In genomic region chr11:69901993-69902392, GRCm38 (mm10) we compare ENCODE assay signal across 7 mouse cellular contexts. TPM values are rescaled to one million over a fixed set of nuclear protein-coding genes. Genes with fewer than 3 reads are reported as not detected.
DNase-seq lines count a peak whose midpoint lies in the region; ATAC-seq lines count a peak whose summit lies in the region.

No protein-coding gene starts in this region.

- peak overlapping the region; percentile 87 for H3K4me2 ChIP-seq in embryonic facial prominence, embryonic 12.5 days (replicated peaks)
- peak overlapping the region; percentile 98 for H3K4me2 ChIP-seq in hindbrain, embryonic 14.5 days (replicated peaks)
- H3K4me2 ChIP-seq in midbrain, embryonic 15.5 days, result peak overlapping the region; percentile 86

- no peak for ATAC-seq in megakaryocyte, adult 5-6 weeks (ENCODE audit: poor library complexity, severe bottlenecking)
- no peak for ATAC-seq in embryonic facial prominence, embryonic 12.5 days (ENCODE audit: insufficient number of reproducible peaks, insufficient read depth, low FRiP score, low TSS enrichment)
- ATAC-seq in hindbrain, embryonic 14.5 days (ENCODE audit: low FRiP score), result 0 out of 2 replicates have a peak, but pooled peaks have one; percentile 0
- no peak for ATAC-seq in midbrain, embryonic 15.5 days (replicated peaks)

- H3K4me3 ChIP-seq in megakaryocyte, embryonic 14.5 days (replicated peaks), result peak overlapping the region; percentile 97
- H3K4me3 ChIP-seq in embryonic facial prominence, embryonic 12.5 days, result peak overlapping the region; percentile 78
- H3K4me3 ChIP-seq in hindbrain, embryonic 14.5 days (replicated peaks; ENCODE audit: low read length), result peak overlapping the region; percentile 93
- peak overlapping the region; percentile 92 for H3K4me3 ChIP-seq in midbrain, embryonic 15.5 days

- H3K27ac ChIP-seq in embryonic facial prominence, embryonic 12.5 days, result peak overlapping the region; percentile 96
- H3K27ac ChIP-seq in hindbrain, embryonic 14.5 days, result peak overlapping the region; percentile 99
- peak overlapping the region; percentile 93 for H3K27ac ChIP-seq in midbrain, embryonic 15.5 days

- no peaks in the 10 kb centered on the region for H3K27me3 ChIP-seq in megakaryocyte, embryonic 14.5 days (replicated peaks)
- no peaks in the 10 kb centered on the region for H3K27me3 ChIP-seq in embryonic facial prominence, embryonic 12.5 days
- no peaks in the 10 kb centered on the region for H3K27me3 ChIP-seq in hindbrain, embryonic 14.5 days (ENCODE audit: control insufficient read depth, insufficient read depth, low read length)
- H3K27me3 ChIP-seq in midbrain, embryonic 15.5 days (replicated peaks), result no peaks in the 10 kb centered on the region

- no peak for DNase-seq in hindbrain, embryonic 14.5 days (ENCODE audit: low spot score)
- DNase-seq in cerebellum, adult 11 months, result no peak
- DNase-seq in left cerebral cortex, adult 8-10 months (ENCODE audit: low spot score in 2 of 2), result no peak

- H3K9me3 ChIP-seq in megakaryocyte, embryonic 14.5 days, result no peaks in the 10 kb centered on the region
- no peaks in the 10 kb centered on the region for H3K9me3 ChIP-seq in embryonic facial prominence, embryonic 12.5 days
- no peaks in the 10 kb centered on the region for H3K9me3 ChIP-seq in hindbrain, embryonic 14.5 days (ENCODE audit: control insufficient read depth, low read length)
- no peaks in the 10 kb centered on the region for H3K9me3 ChIP-seq in midbrain, embryonic 15.5 days

- under 1% methylated on average over 33 of the region's 39 CpGs for WGBS in embryonic facial prominence, embryonic 12.5 days
- under 1% methylated on average over 38 of the region's 39 CpGs for WGBS in hindbrain, embryonic 14.5 days
- under 1% methylated on average over 38 of the region's 39 CpGs for WGBS in midbrain, embryonic 15.5 days

- H3K9ac ChIP-seq in embryonic facial prominence, embryonic 12.5 days, result peak overlapping the region; percentile 82
- peak overlapping the region; percentile 99 for H3K9ac ChIP-seq in hindbrain, embryonic 14.5 days
- H3K9ac ChIP-seq in midbrain, embryonic 15.5 days, result peak overlapping the region; percentile 84

- peaks cover 40% of the 10 kb centered on the region for H3K36me3 ChIP-seq in megakaryocyte, embryonic 14.5 days (replicated peaks; ENCODE audit: low read length)
- H3K36me3 ChIP-seq in embryonic facial prominence, embryonic 12.5 days, result peaks cover 37% of the 10 kb centered on the region
- peaks cover 34% of the 10 kb centered on the region for H3K36me3 ChIP-seq in hindbrain, embryonic 14.5 days (replicated peaks; ENCODE audit: control insufficient read depth, insufficient read depth)
- peaks cover 27% of the 10 kb centered on the region for H3K36me3 ChIP-seq in midbrain, embryonic 15.5 days (replicated peaks)

- H3K4me1 ChIP-seq in megakaryocyte, embryonic 14.5 days, result peaks cover 55% of the 10 kb centered on the region
- H3K4me1 ChIP-seq in embryonic facial prominence, embryonic 12.5 days, result peaks cover 24% of the 10 kb centered on the region
- H3K4me1 ChIP-seq in hindbrain, embryonic 14.5 days (replicated peaks; ENCODE audit: control insufficient read depth, insufficient read depth, low read length), result peaks cover 29% of the 10 kb centered on the region
- H3K4me1 ChIP-seq in midbrain, embryonic 15.5 days, result peaks cover 34% of the 10 kb centered on the region

RNA-seq across cellular contexts. Expression of gene Neurl4, which starts 1.1 kb away (rescaled TPM):
- 17.6 and 26.8 TPM in 2 replicates for polyA plus RNA-seq in megakaryocyte, embryonic 14.5 days (2012; ENCODE audit: insufficient read depth, low replicate concordance)
- 7.1 and 9.9 TPM in 2 replicates for total RNA-seq in megakaryocyte, adult 5-6 weeks (2015)
- total RNA-seq in megakaryocyte, adult 5-6 weeks (2017), result 11.9 and 18.9 TPM in 2 replicates
- 14.2 and 15.9 TPM in 2 replicates for polyA plus RNA-seq in embryonic facial prominence, embryonic 12.5 days (2016; fragmentation: Nextera tagmentation; extraction: Ambion mirVana)
- 25.6 and 28.1 TPM in 2 replicates for polyA plus RNA-seq in hindbrain, embryonic 14.5 days (2014; fragmentation: Nextera tagmentation; extraction: Ambion mirVana)
- polyA plus RNA-seq in midbrain, embryonic 15.5 days (2015; fragmentation: Nextera tagmentation; extraction: Ambion mirVana), result 23.2 and 24.2 TPM in 2 replicates
- 100 to 1,000 TPM in 3 of 4 experiments, 10 to 100 TPM in 1; 97.6 to 122 (median 112) TPM for total RNA-seq in left cerebral cortex, adult 8-10 months (2022)

RNA-seq across cellular contexts. Expression of gene 2810408A11Rik, which starts 1.2 kb away (rescaled TPM):
- polyA plus RNA-seq in megakaryocyte, embryonic 14.5 days (2012; ENCODE audit: insufficient read depth, low replicate concordance), result 0.25 TPM in 1 of 2 replicates, not detected in the other
- 1.6 and 2.6 TPM in 2 replicates for total RNA-seq in megakaryocyte, adult 5-6 weeks (2015)
- 1.5 and 1.8 TPM in 2 replicates for total RNA-seq in megakaryocyte, adult 5-6 weeks (2017)
- 21.4 and 23.6 TPM in 2 replicates for polyA plus RNA-seq in embryonic facial prominence, embryonic 12.5 days (2016; fragmentation: Nextera tagmentation; extraction: Ambion mirVana)
- polyA plus RNA-seq in hindbrain, embryonic 14.5 days (2014; fragmentation: Nextera tagmentation; extraction: Ambion mirVana), result 5.4 and 7.6 TPM in 2 replicates
- 11.1 and 11.8 TPM in 2 replicates for polyA plus RNA-seq in midbrain, embryonic 15.5 days (2015; fragmentation: Nextera tagmentation; extraction: Ambion mirVana)
- 1 to 10 TPM in 1 of 4 experiments, under 1 TPM in 3; 0.39 to 1.1 (median 0.56) TPM for total RNA-seq in left cerebral cortex, adult 8-10 months (2022)

RNA-seq across cellular contexts. Expression of gene Acap1, which starts 6.7 kb away (rescaled TPM):
- 47.6 and 58.4 TPM in 2 replicates for polyA plus RNA-seq in megakaryocyte, embryonic 14.5 days (2012; ENCODE audit: insufficient read depth, low replicate concordance)
- total RNA-seq in megakaryocyte, adult 5-6 weeks (2015), result 19.3 and 19.7 TPM in 2 replicates
- total RNA-seq in megakaryocyte, adult 5-6 weeks (2017), result 44.4 and 53.5 TPM in 2 replicates
- 0.83 and 1.3 TPM in 2 replicates for polyA plus RNA-seq in embryonic facial prominence, embryonic 12.5 days (2016; fragmentation: Nextera tagmentation; extraction: Ambion mirVana)
- 0.20 and 0.33 TPM in 2 replicates for polyA plus RNA-seq in hindbrain, embryonic 14.5 days (2014; fragmentation: Nextera tagmentation; extraction: Ambion mirVana)
- 0.46 and 0.52 TPM in 2 replicates for polyA plus RNA-seq in midbrain, embryonic 15.5 days (2015; fragmentation: Nextera tagmentation; extraction: Ambion mirVana)
- total RNA-seq in left cerebral cortex, adult 8-10 months (2022), result not detected

RNA-seq across cellular contexts. Expression of gene Gps2, which starts 11.7 kb away (rescaled TPM):
- polyA plus RNA-seq in megakaryocyte, embryonic 14.5 days (2012; ENCODE audit: insufficient read depth, low replicate concordance), result 116 and 124 TPM in 2 replicates
- total RNA-seq in megakaryocyte, adult 5-6 weeks (2015), result 140 and 156 TPM in 2 replicates
- 56.4 and 64.9 TPM in 2 replicates for total RNA-seq in megakaryocyte, adult 5-6 weeks (2017)
- polyA plus RNA-seq in embryonic facial prominence, embryonic 12.5 days (2016; fragmentation: Nextera tagmentation; extraction: Ambion mirVana), result 84.8 and 92.0 TPM in 2 replicates
- polyA plus RNA-seq in hindbrain, embryonic 14.5 days (2014; fragmentation: Nextera tagmentation; extraction: Ambion mirVana), result 50.4 and 56.5 TPM in 2 replicates
- polyA plus RNA-seq in midbrain, embryonic 15.5 days (2015; fragmentation: Nextera tagmentation; extraction: Ambion mirVana), result 77.6 and 86.6 TPM in 2 replicates
- total RNA-seq in left cerebral cortex, adult 8-10 months (2022), result 10 to 100 TPM; 27.1 to 37.6 (median 32.4) TPM

RNA-seq across cellular contexts. Expression of gene Eif5a, which starts 19.8 kb away (rescaled TPM):
- polyA plus RNA-seq in megakaryocyte, embryonic 14.5 days (2012; ENCODE audit: insufficient read depth, low replicate concordance), result 2,079 and 2,119 TPM in 2 replicates
- total RNA-seq in megakaryocyte, adult 5-6 weeks (2015), result 575 and 614 TPM in 2 replicates
- 561 and 596 TPM in 2 replicates for total RNA-seq in megakaryocyte, adult 5-6 weeks (2017)
- polyA plus RNA-seq in embryonic facial prominence, embryonic 12.5 days (2016; fragmentation: Nextera tagmentation; extraction: Ambion mirVana), result 1,661 and 1,669 TPM in 2 replicates
- 1,061 and 1,077 TPM in 2 replicates for polyA plus RNA-seq in hindbrain, embryonic 14.5 days (2014; fragmentation: Nextera tagmentation; extraction: Ambion mirVana)
- polyA plus RNA-seq in midbrain, embryonic 15.5 days (2015; fragmentation: Nextera tagmentation; extraction: Ambion mirVana), result 1,022 and 1,040 TPM in 2 replicates
- 100 to 1,000 TPM; 413 to 430 (median 416) TPM for total RNA-seq in left cerebral cortex, adult 8-10 months (2022)

Comparison
In these comparisons a context has a peak if more than half of its experiments do, and no peak if none do; other contexts are left out.
1. RNA of gene Acap1, which starts 6.7 kb away (polyA plus RNA-seq): 47.6 to 58.4 TPM in megakaryocyte, embryonic 14.5 days; 0.83 to 1.3 TPM in embryonic facial prominence, embryonic 12.5 days, 0.46 to 0.52 TPM in midbrain, embryonic 15.5 days and 0.20 to 0.33 TPM in hindbrain, embryonic 14.5 days; every median in the first group is over 10 times any median in the second.
2. Peak in every context shown above with its lines, with median percentiles within 50 percentile points of each other: H3K4me3 ChIP-seq, H3K27ac ChIP-seq, H3K4me2 ChIP-seq and H3K9ac ChIP-seq.